ENCODE assay signal across 16 mouse cellular contexts in the genomic region with DNA sequence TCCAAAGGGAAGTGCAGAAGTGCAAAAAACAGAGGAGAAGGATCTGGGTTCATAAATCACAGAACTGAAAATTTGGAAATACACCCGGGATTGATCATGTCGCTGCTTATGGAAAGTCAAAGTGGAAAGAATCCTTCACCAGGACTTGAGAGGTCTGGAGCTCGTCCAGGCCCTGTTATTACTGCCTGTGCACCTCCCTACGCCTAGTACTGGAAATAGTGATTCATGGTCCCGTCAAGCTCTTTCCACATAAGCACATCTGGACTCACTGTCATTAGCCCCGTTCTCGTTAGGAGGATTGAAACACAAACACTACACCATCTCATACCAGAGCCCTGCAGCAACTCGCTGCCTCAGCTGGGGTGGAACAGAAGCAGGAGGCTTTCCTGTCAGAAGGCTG.
DNase-seq lines count a peak whose midpoint lies in the region; ATAC-seq and TF ChIP-seq lines count a peak whose summit lies in the region.
"Had no signal": no experiment of that assay in that cellular context is flagged by ENCODE, and none has a peak within 500 bp of the region (broad histone marks: within the 10 kb centered on the region; RNA-seq: fewer than 3 reads in every experiment).

No protein-coding gene starts in this region.

- 29% methylated on average over 8 of the region's 8 CpGs for WGBS in kidney, embryonic 15.5 days
- WGBS in heart, embryonic 16.5 days: 50% methylated on average over 8 of the region's 8 CpGs
- WGBS in thymus, adult 2 months: 91% methylated on average over 8 of the region's 8 CpGs

- H3K9ac ChIP-seq in kidney, embryonic 15.5 days: no peak overlapping the region
- H3K9ac ChIP-seq in heart, embryonic 16.5 days (ENCODE audit: low read length): no peak overlapping the region
- H3K9ac ChIP-seq: embryonic facial prominence, embryonic 12.5 days; intestine, embryonic 15.5 days; liver, embryonic 15.5 days; midbrain, embryonic 15.5 days; neural tube, embryonic 15.5 days had no signal

- no peak for DNase-seq in kidney, adult 18-20 months
- DNase-seq in brain, adult 2 months (ENCODE audit: low read depth, low spot score): peak; percentile 4
- peak; percentile 15 for DNase-seq in lung, postnatal 14 days
- DNase-seq in spleen, postnatal 10 days (ENCODE audit: low spot score in 2 of 2): no peak
- DNase-seq in thymus, adult 2 months: no peak
- DNase-seq: adrenal gland, postnatal 10 days; cerebellum, adult 8-10 months; thymus, adult 18-20 months had no signal

- H3K9me3 ChIP-seq in kidney, embryonic 15.5 days (replicated peaks): no peaks in the 10 kb centered on the region
- no peaks in the 10 kb centered on the region for H3K9me3 ChIP-seq in heart, embryonic 16.5 days (replicated peaks; ENCODE audit: control insufficient read depth, low read length)
- H3K9me3 ChIP-seq: embryonic facial prominence, embryonic 12.5 days; intestine, embryonic 15.5 days; liver, embryonic 15.5 days; midbrain, embryonic 15.5 days; neural tube, embryonic 15.5 days had no signal

- TF ChIP-seq POLR2A in thymus, adult 2 months (IDR thresholded peaks at IDR 0.05; ENCODE audit: control insufficient read depth, extremely low read depth, insufficient read depth, low read length, poor library complexity): no peak

- no peaks in the 10 kb centered on the region for H3K27me3 ChIP-seq in kidney, embryonic 15.5 days
- H3K27me3 ChIP-seq in heart, embryonic 16.5 days (ENCODE audit: control insufficient read depth, insufficient read depth, low read length): no peaks in the 10 kb centered on the region
- H3K27me3 ChIP-seq in thymus, adult 2 months (ENCODE audit: control insufficient read depth, insufficient read depth, low read length): no peaks in the 10 kb centered on the region
- H3K27me3 ChIP-seq: embryonic facial prominence, embryonic 12.5 days; intestine, embryonic 15.5 days; liver, embryonic 15.5 days; midbrain, embryonic 15.5 days; neural tube, embryonic 15.5 days had no signal

- no peaks in the 10 kb centered on the region for H3K36me3 ChIP-seq in kidney, embryonic 15.5 days
- no peaks in the 10 kb centered on the region for H3K36me3 ChIP-seq in heart, embryonic 16.5 days (ENCODE audit: control insufficient read depth, insufficient read depth)
- H3K36me3 ChIP-seq in thymus, adult 2 months (ENCODE audit: control insufficient read depth, insufficient read depth, low read length): no peaks in the 10 kb centered on the region
- H3K36me3 ChIP-seq: embryonic facial prominence, embryonic 12.5 days; intestine, embryonic 15.5 days; liver, embryonic 15.5 days; midbrain, embryonic 15.5 days; neural tube, embryonic 15.5 days had no signal

- no peak for TF ChIP-seq CTCF in thymus, adult 2 months (IDR thresholded peaks at IDR 0.05; ENCODE audit: borderline replicate concordance, control insufficient read depth, extremely low read depth, insufficient read depth, low read length, poor library complexity)

- no peak for ATAC-seq in kidney, embryonic 15.5 days (replicated peaks; ENCODE audit: low FRiP score)
- ATAC-seq in heart, embryonic 16.5 days (replicated peaks; ENCODE audit: extremely low read depth, insufficient read depth, low FRiP score): 0 out of 2 replicates have a peak, but pooled peaks have one; percentile 28
- ATAC-seq in granulocyte monocyte progenitor cell, adult 5-6 weeks (replicated peaks; ENCODE audit: poor library complexity, severe bottlenecking): no peak
- ATAC-seq: intestine, embryonic 15.5 days; midbrain, embryonic 15.5 days had no signal

- H3K4me3 ChIP-seq in kidney, embryonic 15.5 days (replicated peaks): no peak overlapping the region
- no peak overlapping the region for H3K4me3 ChIP-seq in heart, embryonic 16.5 days (ENCODE audit: low read length)
- no peak overlapping the region for H3K4me3 ChIP-seq in thymus, adult 2 months (ENCODE audit: control insufficient read depth, insufficient read depth, low read length)
- H3K4me3 ChIP-seq: embryonic facial prominence, embryonic 12.5 days; intestine, embryonic 15.5 days; liver, embryonic 15.5 days; midbrain, embryonic 15.5 days; neural tube, embryonic 15.5 days had no signal

- H3K27ac ChIP-seq in kidney, embryonic 15.5 days: no peak overlapping the region
- no peak overlapping the region for H3K27ac ChIP-seq in heart, embryonic 16.5 days (ENCODE audit: low read length)
- H3K27ac ChIP-seq in thymus, adult 2 months (ENCODE audit: control insufficient read depth, insufficient read depth, low read length): no peak overlapping the region
- H3K27ac ChIP-seq: embryonic facial prominence, embryonic 12.5 days; intestine, embryonic 15.5 days; liver, embryonic 15.5 days; midbrain, embryonic 15.5 days; neural tube, embryonic 15.5 days had no signal

- 0 out of 2 replicates have a peak, but pooled peaks cover 2% of the 10 kb centered on the region for H3K4me1 ChIP-seq in kidney, embryonic 15.5 days
- no peaks in the 10 kb centered on the region for H3K4me1 ChIP-seq in heart, embryonic 16.5 days (ENCODE audit: control insufficient read depth, insufficient read depth, low read length)
- no peaks in the 10 kb centered on the region for H3K4me1 ChIP-seq in thymus, adult 2 months (replicated peaks; ENCODE audit: control insufficient read depth, insufficient read depth, low read length)
- H3K4me1 ChIP-seq: embryonic facial prominence, embryonic 12.5 days; intestine, embryonic 15.5 days; liver, embryonic 15.5 days; midbrain, embryonic 15.5 days; neural tube, embryonic 15.5 days had no signal

- H3K4me2 ChIP-seq in kidney, embryonic 15.5 days: peak overlapping the region; percentile 7; the same call in 1 of the 2 replicates
- no peak overlapping the region for H3K4me2 ChIP-seq in heart, embryonic 16.5 days (ENCODE audit: low read depth, low read length)
- H3K4me2 ChIP-seq: embryonic facial prominence, embryonic 12.5 days; intestine, embryonic 15.5 days; liver, embryonic 15.5 days; midbrain, embryonic 15.5 days; neural tube, embryonic 15.5 days had no signal

Comparison
In these comparisons a context has a peak if more than half of its experiments do, and no peak if none do; other contexts are left out.
1. DNase-seq: peak in brain, adult 2 months (single experiment) and lung, postnatal 14 days (single experiment); none in kidney, adult 18-20 months (single experiment), spleen, postnatal 10 days (0 of 2) and thymus, adult 2 months (single experiment).